Mouse (Mus musculus) urinary bladder, adult 2 months (tissue): ENCODE results near the gene Ap3s2. TPM values are rescaled to one million over a fixed set of nuclear protein-coding genes. Genes with fewer than 3 reads are reported as not detected.

Experiments
- DNase-seq: peaks from one replicate; pipeline ENCODE4 v3.0.0; 2022; ENCODE audit warnings: low spot score
- polyA plus RNA-seq: library from polyadenylated mRNA; depleted of rRNA; stranded (reverse); fragments of >200 nt; gene quantifications from 2 replicates; pipeline ENCODE4 v1.2.3, GENCODE M21; 2012; rRNA removed

The Ap3s2 gene
- polyA plus RNA-seq, 1 experiment: 16.0 TPM

GRCm38 (mm10) chr7:79844090-79844802 is 76.2 kb downstream of the Ap3s2 start:
- no peak for DNase-seq

- DNase-seq: no peak
Measured at GRCm38 (mm10) chr7:79842163-79842562, 78.3 kb downstream of the Ap3s2 start.

GRCm38 (mm10) chr7:79837247-79837646 is 83.2 kb downstream of the Ap3s2 start:
- DNase-seq: no peak

- DNase-seq: no peak
Measured at GRCm38 (mm10) chr7:79835196-79835595, 85.3 kb downstream of the Ap3s2 start.

- DNase-seq: no peak
Measured at GRCm38 (mm10) chr7:79832980-79833379, 87.5 kb downstream of the Ap3s2 start.

- no peak for DNase-seq
Measured at GRCm38 (mm10) chr7:79831585-79831984, 88.9 kb downstream of the Ap3s2 start.

GRCm38 (mm10) chr7:79831145-79831544 is 89.3 kb downstream of the Ap3s2 start:
- DNase-seq: no peak

GRCm38 (mm10) chr7:79828341-79828740 is 92.1 kb downstream of the Ap3s2 start:
- DNase-seq: no peak

Other genes with a start within 250 kb of the Ap3s2 start
- gene Kif7, start 204.9 kb downstream of the Ap3s2 start, polyA plus RNA-seq: 4.3 TPM in 2 replicates
- gene Plin1, start 187.7 kb downstream of the Ap3s2 start, polyA plus RNA-seq: 18.0 and 30.2 TPM in 2 replicates
- gene Pex11a, start 177.5 kb downstream of the Ap3s2 start, polyA plus RNA-seq: 7.1 and 7.9 TPM in 2 replicates
- gene Wdr93, start 177.5 kb downstream of the Ap3s2 start, polyA plus RNA-seq: 0.15 and 0.29 TPM in 2 replicates
- gene Mesp1, start 126.9 kb downstream of the Ap3s2 start, polyA plus RNA-seq: 0.08 TPM in 1 of 2 replicates, not detected in the other
- gene Mesp2, start 109.9 kb downstream of the Ap3s2 start, polyA plus RNA-seq: 0.03 and 0.10 TPM in 2 replicates
- gene Anpep, start 59.6 kb downstream of the Ap3s2 start, polyA plus RNA-seq: 32.3 and 34.2 TPM in 2 replicates
- 21.4 and 21.9 TPM in 2 replicates for gene Arpin, start 14.7 kb upstream of the Ap3s2 start, polyA plus RNA-seq
- 15.6 and 18.8 TPM in 2 replicates for gene Zfp710, start 104.2 kb upstream of the Ap3s2 start, polyA plus RNA-seq
- gene Idh2, start 194.7 kb upstream of the Ap3s2 start, polyA plus RNA-seq: 86.8 and 101 TPM in 2 replicates